Mouse (Mus musculus): ENCODE data around the gene Fbxw7. TPM values are rescaled to one million over a fixed set of nuclear protein-coding genes. Genes with fewer than 3 reads are reported as not detected.

Fbxw7 gene
- polyA plus RNA-seq, 1 experiment from 2014 or later, result 20.6 TPM

- Histone ChIP-seq H3K36me3 (no peaks in the 10 kb centered on the region), H3K9ac (no peak overlapping the region), H3K4me2 (replicated peaks) (no peak overlapping the region), H3K27ac (no peak overlapping the region), H3K4me1 (no peaks in the 10 kb centered on the region), H3K9me3 (replicated peaks) (no peaks in the 10 kb centered on the region), H3K4me3 (no peak overlapping the region), H3K27me3 (no peaks in the 10 kb centered on the region)
- ATAC-seq (ENCODE audit: low FRiP score), result no peak
- 86% methylated on average over 6 of the region's 6 CpGs for WGBS
Measured at GRCm38 (mm10) chr3:84921704-84922420, 106.8 kb downstream of the Fbxw7 start.

GRCm38 (mm10) chr3:84923256-84923655 lies 108.2 kb downstream of the Fbxw7 start:
- no peak for ATAC-seq (ENCODE audit: low FRiP score)

GRCm38 (mm10) chr3:84923670-84924069 lies 108.6 kb downstream of the Fbxw7 start:
- WGBS, result 83% methylated on average over 1 of the region's 1 CpGs
- Histone ChIP-seq H3K9me3 (replicated peaks) (no peaks in the 10 kb centered on the region), H3K4me3 (no peak overlapping the region), H3K27me3 (no peaks in the 10 kb centered on the region), H3K4me2 (replicated peaks) (no peak overlapping the region), H3K36me3 (no peaks in the 10 kb centered on the region), H3K27ac (no peak overlapping the region), H3K9ac (no peak overlapping the region), H3K4me1 (no peaks in the 10 kb centered on the region)
- no peak for ATAC-seq (ENCODE audit: low FRiP score)

More at GRCm38 (mm10) chr3:84923256-84923655, 108.2 kb downstream of the Fbxw7 start:
- no peaks in the 10 kb centered on the region for H3K36me3 ChIP-seq
- no peak overlapping the region for H3K9ac ChIP-seq
- H3K4me3 ChIP-seq, result no peak overlapping the region
- H3K9me3 ChIP-seq (replicated peaks), result no peaks in the 10 kb centered on the region
- H3K27me3 ChIP-seq, result no peaks in the 10 kb centered on the region
- no peak overlapping the region for H3K4me2 ChIP-seq (replicated peaks)
- no peak overlapping the region for H3K27ac ChIP-seq
- H3K4me1 ChIP-seq, result no peaks in the 10 kb centered on the region
- WGBS, result 89% methylated on average over 1 of the region's 1 CpGs

- ATAC-seq (ENCODE audit: low FRiP score), result no peak
- Histone ChIP-seq H3K36me3 (no peaks in the 10 kb centered on the region), H3K4me3 (no peak overlapping the region), H3K27me3 (no peaks in the 10 kb centered on the region), H3K4me1 (no peaks in the 10 kb centered on the region), H3K27ac (no peak overlapping the region), H3K4me2 (replicated peaks) (no peak overlapping the region), H3K9ac (no peak overlapping the region), H3K9me3 (replicated peaks) (no peaks in the 10 kb centered on the region)
- WGBS, result 77% methylated on average over 4 of the region's 4 CpGs
Measured at GRCm38 (mm10) chr3:84925229-84925628, 110.2 kb downstream of the Fbxw7 start.

- H3K4me3 ChIP-seq, result no peak overlapping the region
- H3K27me3 ChIP-seq, result no peaks in the 10 kb centered on the region
- no peak overlapping the region for H3K27ac ChIP-seq
- WGBS, result 90% methylated on average over 5 of the region's 5 CpGs
- no peaks in the 10 kb centered on the region for H3K4me1 ChIP-seq
- no peak overlapping the region for H3K9ac ChIP-seq
- H3K4me2 ChIP-seq (replicated peaks), result no peak overlapping the region
- H3K36me3 ChIP-seq, result no peaks in the 10 kb centered on the region
- no peaks in the 10 kb centered on the region for H3K9me3 ChIP-seq (replicated peaks)
- no peak for ATAC-seq (ENCODE audit: low FRiP score)
Measured at GRCm38 (mm10) chr3:84926140-84926539, 111.1 kb downstream of the Fbxw7 start.

GRCm38 (mm10) chr3:84927168-84927794 lies 112.2 kb downstream of the Fbxw7 start:
- Histone ChIP-seq H3K27me3 (no peaks in the 10 kb centered on the region), H3K9me3 (replicated peaks) (no peaks in the 10 kb centered on the region), H3K4me3 (no peak overlapping the region), H3K4me1 (no peaks in the 10 kb centered on the region), H3K36me3 (no peaks in the 10 kb centered on the region), H3K9ac (no peak overlapping the region), H3K4me2 (replicated peaks) (no peak overlapping the region), H3K27ac (no peak overlapping the region)
- ATAC-seq (ENCODE audit: low FRiP score), result no peak
- 89% methylated on average over 8 of the region's 8 CpGs for WGBS

- no peak overlapping the region for H3K4me3 ChIP-seq
- no peaks in the 10 kb centered on the region for H3K4me1 ChIP-seq
- H3K9me3 ChIP-seq (replicated peaks), result no peaks in the 10 kb centered on the region
- H3K4me2 ChIP-seq (replicated peaks), result no peak overlapping the region
- no peaks in the 10 kb centered on the region for H3K27me3 ChIP-seq
- H3K27ac ChIP-seq, result no peak overlapping the region
- ATAC-seq (ENCODE audit: low FRiP score), result no peak
- no peaks in the 10 kb centered on the region for H3K36me3 ChIP-seq
- H3K9ac ChIP-seq, result no peak overlapping the region
- 88% methylated on average over 2 of the region's 2 CpGs for WGBS
Measured at GRCm38 (mm10) chr3:84927901-84928300, 112.8 kb downstream of the Fbxw7 start.

- Histone ChIP-seq H3K4me1 (no peaks in the 10 kb centered on the region), H3K4me3 (no peak overlapping the region), H3K27me3 (no peaks in the 10 kb centered on the region), H3K9ac (no peak overlapping the region), H3K4me2 (replicated peaks) (no peak overlapping the region), H3K9me3 (replicated peaks) (no peaks in the 10 kb centered on the region), H3K36me3 (no peaks in the 10 kb centered on the region), H3K27ac (no peak overlapping the region)
- 93% methylated on average over 3 of the region's 3 CpGs for WGBS
- no peak for ATAC-seq (ENCODE audit: low FRiP score)
Measured at GRCm38 (mm10) chr3:84929171-84929570, 114.1 kb downstream of the Fbxw7 start.

GRCm38 (mm10) chr3:84930683-84931082 lies 115.6 kb downstream of the Fbxw7 start:
- ATAC-seq (ENCODE audit: low FRiP score), result no peak
- 79% methylated on average over 3 of the region's 3 CpGs for WGBS
- Histone ChIP-seq H3K4me1 (no peaks in the 10 kb centered on the region), H3K27me3 (no peaks in the 10 kb centered on the region), H3K27ac (no peak overlapping the region), H3K4me3 (no peak overlapping the region), H3K36me3 (no peaks in the 10 kb centered on the region), H3K9me3 (replicated peaks) (no peaks in the 10 kb centered on the region), H3K4me2 (replicated peaks) (no peak overlapping the region), H3K9ac (no peak overlapping the region)

GRCm38 (mm10) chr3:84935729-84936128 lies 120.7 kb downstream of the Fbxw7 start:
- Histone ChIP-seq H3K27me3 (no peaks in the 10 kb centered on the region), H3K27ac (no peak overlapping the region), H3K36me3 (no peaks in the 10 kb centered on the region), H3K4me2 (replicated peaks) (no peak overlapping the region), H3K4me1 (peaks cover 11% of the 10 kb centered on the region), H3K9me3 (replicated peaks) (no peaks in the 10 kb centered on the region), H3K4me3 (no peak overlapping the region), H3K9ac (no peak overlapping the region)
- no peak for ATAC-seq (ENCODE audit: low FRiP score)
- 88% methylated on average over 1 of the region's 1 CpGs for WGBS

- Histone ChIP-seq H3K27ac (no peak overlapping the region), H3K36me3 (no peaks in the 10 kb centered on the region), H3K4me2 (replicated peaks) (no peak overlapping the region), H3K9me3 (replicated peaks) (no peaks in the 10 kb centered on the region), H3K27me3 (no peaks in the 10 kb centered on the region), H3K4me1 (peaks cover 11% of the 10 kb centered on the region), H3K9ac (no peak overlapping the region), H3K4me3 (no peak overlapping the region)
- no peak for ATAC-seq (ENCODE audit: low FRiP score)
- 57% methylated on average over 2 of the region's 2 CpGs for WGBS
Measured at GRCm38 (mm10) chr3:84936252-84936651, 121.2 kb downstream of the Fbxw7 start.

- no peak for ATAC-seq (ENCODE audit: low FRiP score)
- Histone ChIP-seq H3K27me3 (no peaks in the 10 kb centered on the region), H3K9ac (no peak overlapping the region), H3K27ac (peak overlapping the region; percentile 41; the same call in 1 of the 2 replicates), H3K36me3 (no peaks in the 10 kb centered on the region), H3K4me2 (replicated peaks) (no peak overlapping the region), H3K4me1 (peaks cover 11% of the 10 kb centered on the region), H3K9me3 (replicated peaks) (no peaks in the 10 kb centered on the region), H3K4me3 (no peak overlapping the region)
- 62% methylated on average over 5 of the region's 5 CpGs for WGBS
Measured at GRCm38 (mm10) chr3:84936956-84937355, 121.9 kb downstream of the Fbxw7 start.

Data from hindbrain, embryonic 12.5 days (tissue).